ENCODE assay signal across 14 mouse cellular contexts in the genomic region with DNA sequence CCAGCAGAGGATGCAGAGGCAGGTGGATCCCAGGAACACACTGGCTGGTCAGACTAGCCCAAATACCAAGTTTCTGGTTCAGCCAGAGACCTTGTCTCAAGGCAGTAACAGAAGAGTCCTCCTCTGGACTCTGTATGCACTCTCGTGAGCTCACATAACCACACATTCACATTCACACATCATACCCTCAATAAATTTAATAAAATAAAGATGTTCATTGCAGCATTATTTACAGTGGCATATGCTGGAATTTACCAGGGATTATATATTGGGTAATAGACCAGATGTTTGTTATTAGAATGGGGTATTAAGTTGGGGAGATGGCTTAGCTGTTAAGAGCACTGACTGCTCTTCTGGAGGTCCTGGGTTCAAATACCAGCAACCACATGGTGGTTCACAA.
"Had no signal": no experiment of that assay in that cellular context is flagged by ENCODE, and none has a peak within 500 bp of the region (broad histone marks: within the 10 kb centered on the region; RNA-seq: fewer than 3 reads in every experiment).

No protein-coding gene starts in this region.

- H3K27me3 ChIP-seq: neural tube, embryonic 12.5 days; stomach, embryonic 15.5 days had no signal

- H3K4me1 ChIP-seq: stomach, embryonic 15.5 days had no signal

- H3K9me3 ChIP-seq: midbrain, embryonic 10.5 days; midbrain, embryonic 12.5 days; neural tube, embryonic 12.5 days; stomach, embryonic 15.5 days had no signal

- H3K4me2 ChIP-seq: lung, embryonic 14.5 days; midbrain, embryonic 12.5 days; neural tube, embryonic 12.5 days; stomach, embryonic 15.5 days had no signal

- H3K4me3 ChIP-seq: midbrain, embryonic 10.5 days; midbrain, embryonic 12.5 days; neural tube, embryonic 12.5 days; stomach, embryonic 15.5 days had no signal

- H3K27ac ChIP-seq: midbrain, embryonic 10.5 days; midbrain, embryonic 12.5 days; neural tube, embryonic 12.5 days; stomach, embryonic 15.5 days; stomach, postnatal 0 days had no signal

- H3K9ac ChIP-seq: lung, embryonic 14.5 days; midbrain, embryonic 12.5 days; neural tube, embryonic 12.5 days; stomach, embryonic 15.5 days had no signal

- H3K36me3 ChIP-seq: midbrain, embryonic 10.5 days; midbrain, embryonic 12.5 days; neural tube, embryonic 12.5 days; stomach, embryonic 15.5 days had no signal

- DNase-seq: lung, adult 18-20 months; lung, embryonic 14.5 days; lung, postnatal 10 days; lung, postnatal 4 days; midbrain, embryonic 14.5 days; right cerebral cortex, postnatal 14 days; thymus, adult 2 months; thymus, postnatal 25 days; thymus, postnatal 4 days had no signal
